Mouse (Mus musculus): ENCODE measurements around the gene Gm20388.
"Not testable (repeated sequence)": the region's sequence is repeated elsewhere in the genome, so short reads cannot be mapped to it uniquely, and the experiment has no call there.

Gm20388 gene

GRCm38 (mm10) chr8:123988605-123989038 is 4078.0 kb downstream of the Gm20388 start:
- DNase-seq = no peak

- no peak for DNase-seq
These were observed 4078.5 kb downstream of the Gm20388 start for GRCm38 (mm10) chr8:123989128-123989527.

- no peak for DNase-seq
These were observed 4079.8 kb downstream of the Gm20388 start for GRCm38 (mm10) chr8:123990277-123991049.

GRCm38 (mm10) chr8:123992587-123992986 is 4081.9 kb downstream of the Gm20388 start:
- peak; percentile 24 for DNase-seq

GRCm38 (mm10) chr8:123993597-123993996 is 4083.0 kb downstream of the Gm20388 start:
- DNase-seq = no peak

GRCm38 (mm10) chr8:123993997-123994396 is 4083.4 kb downstream of the Gm20388 start:
- DNase-seq = no peak

GRCm38 (mm10) chr8:123999568-123999967 is 4088.9 kb downstream of the Gm20388 start:
- DNase-seq = no peak

- DNase-seq = no peak
These were observed 4092.0 kb downstream of the Gm20388 start for GRCm38 (mm10) chr8:124002546-124003108.

- no peak for DNase-seq
These were observed 4097.2 kb downstream of the Gm20388 start for GRCm38 (mm10) chr8:124007829-124008228.

- no peak for DNase-seq
These were observed 4100.9 kb downstream of the Gm20388 start for GRCm38 (mm10) chr8:124011580-124011979.

- no peak for DNase-seq
These were observed 4101.4 kb downstream of the Gm20388 start for GRCm38 (mm10) chr8:124011989-124012586.

GRCm38 (mm10) chr8:124014299-124014698 is 4103.7 kb downstream of the Gm20388 start:
- DNase-seq = not testable (repeated sequence)

GRCm38 (mm10) chr8:124014751-124015150 is 4104.1 kb downstream of the Gm20388 start:
- no peak for DNase-seq

- no peak for DNase-seq
These were observed 4109.1 kb downstream of the Gm20388 start for GRCm38 (mm10) chr8:124019782-124020181.

GRCm38 (mm10) chr8:124020439-124021236 is 4110.0 kb downstream of the Gm20388 start:
- peak; percentile 65 for DNase-seq

- peak; percentile 92 for DNase-seq
These were observed 4110.9 kb downstream of the Gm20388 start, which contains the start of the genes Taf5l and Urb2 for GRCm38 (mm10) chr8:124021237-124022227. Gene Taf5l, minus strand, starts transcription at chr8:124021397. Gene Urb2, plus strand, starts transcription at chr8:124021508.

GRCm38 (mm10) chr8:124026265-124026664 is 4115.6 kb downstream of the Gm20388 start:
- not testable (repeated sequence) for DNase-seq

- DNase-seq = no peak
These were observed 4117.2 kb downstream of the Gm20388 start for GRCm38 (mm10) chr8:124027831-124028230.

- no peak for DNase-seq
These were observed 4122.8 kb downstream of the Gm20388 start for GRCm38 (mm10) chr8:124033400-124033799.

GRCm38 (mm10) chr8:124038121-124038520 is 4127.5 kb downstream of the Gm20388 start:
- DNase-seq = no peak

GRCm38 (mm10) chr8:124039351-124039750 is 4128.7 kb downstream of the Gm20388 start:
- no peak for DNase-seq

- DNase-seq = no peak
These were observed 4131.6 kb downstream of the Gm20388 start for GRCm38 (mm10) chr8:124042201-124042600.
